Mouse (Mus musculus) midbrain, embryonic 16.5 days (tissue): ENCODE results near the gene Zdhhc17. TPM values are rescaled to one million over a fixed set of nuclear protein-coding genes. Genes with fewer than 3 reads are reported as not detected.
A peak's percentile ranks its signal among the peaks of the same experiment; 100 is the strongest.

Source experiments
- ATAC-seq: fragments of 200-750 bp; cut with Nextera tagmentation; 2 replicates; pipeline ENCODE4 v1.8.0; 2017; ENCODE audit warnings: moderate TSS enrichment
- H3K27ac ChIP-seq: fragments of 300-500 bp; sonication (generic); 2 replicates; pipeline ENCODE4 v1.5.1; 2014; ENCODE audit warnings: mild to moderate bottlenecking, low read length, mixed read lengths
- H3K27me3 ChIP-seq: fragments of 300-500 bp; sonication (generic); 2 replicates; pipeline ENCODE4 v1.6.1; 2014; ENCODE audit warnings: low read depth, low read length, mixed read lengths; ENCODE audit not compliant: control insufficient read depth, insufficient read depth
- H3K36me3 ChIP-seq: fragments of 300-500 bp; sonication (generic); 2 replicates; pipeline ENCODE4 v1.6.1; 2014; ENCODE audit warnings: mild to moderate bottlenecking, low read length, moderate library complexity, mixed read lengths; ENCODE audit not compliant: control insufficient read depth, insufficient read depth
- H3K4me1 ChIP-seq: fragments of 300-500 bp; sonication (generic); 2 replicates; pipeline ENCODE4 v1.6.1; 2014; ENCODE audit warnings: mild to moderate bottlenecking, low read length, mixed read lengths; ENCODE audit not compliant: control insufficient read depth, insufficient read depth
- H3K4me2 ChIP-seq: fragments of 300-500 bp; sonication (generic); 2 replicates; pipeline ENCODE4 v1.6.1; 2014; ENCODE audit warnings: mild to moderate bottlenecking, low read length, mixed read lengths
- H3K4me3 ChIP-seq: fragments of 300-500 bp; sonication (generic); 2 replicates; pipeline ENCODE4 v1.5.1; 2014; ENCODE audit warnings: low read depth, mild to moderate bottlenecking, low read length, moderate library complexity, mixed read lengths
- H3K9ac ChIP-seq: fragments of 300-500 bp; sonication (generic); 2 replicates; pipeline ENCODE4 v1.6.1; 2014; ENCODE audit warnings: low read depth, low read length, mixed read lengths
- H3K9me3 ChIP-seq: fragments of 300-500 bp; sonication (generic); replicated peaks from 2 replicates; pipeline ENCODE4 v1.6.1; 2014; ENCODE audit warnings: mild to moderate bottlenecking, low read length, mixed read lengths; ENCODE audit not compliant: control insufficient read depth, poor library complexity, severe bottlenecking
- WGBS: fragments of 180-500 bp; shearing (Covaris S2); extraction: QIAGEN DNeasy Blood & Tissue Kit; methylation state at CpG from one replicate; pipeline ENCODE4 v1.1.7; 2014; 5-methylcytosine and 5-hydroxymethylcytosine counted together
- polyA plus RNA-seq: library from polyadenylated mRNA; unstranded; fragments of >200 nt; fragmentation: Nextera tagmentation; extraction: Ambion mirVana; gene quantifications from 2 replicates; pipeline ENCODE4 v1.2.1, GENCODE M21; 2015

The Zdhhc17 gene
- polyA plus RNA-seq, 1 experiment from 2014 or later, result 63.9 TPM

DNA sequence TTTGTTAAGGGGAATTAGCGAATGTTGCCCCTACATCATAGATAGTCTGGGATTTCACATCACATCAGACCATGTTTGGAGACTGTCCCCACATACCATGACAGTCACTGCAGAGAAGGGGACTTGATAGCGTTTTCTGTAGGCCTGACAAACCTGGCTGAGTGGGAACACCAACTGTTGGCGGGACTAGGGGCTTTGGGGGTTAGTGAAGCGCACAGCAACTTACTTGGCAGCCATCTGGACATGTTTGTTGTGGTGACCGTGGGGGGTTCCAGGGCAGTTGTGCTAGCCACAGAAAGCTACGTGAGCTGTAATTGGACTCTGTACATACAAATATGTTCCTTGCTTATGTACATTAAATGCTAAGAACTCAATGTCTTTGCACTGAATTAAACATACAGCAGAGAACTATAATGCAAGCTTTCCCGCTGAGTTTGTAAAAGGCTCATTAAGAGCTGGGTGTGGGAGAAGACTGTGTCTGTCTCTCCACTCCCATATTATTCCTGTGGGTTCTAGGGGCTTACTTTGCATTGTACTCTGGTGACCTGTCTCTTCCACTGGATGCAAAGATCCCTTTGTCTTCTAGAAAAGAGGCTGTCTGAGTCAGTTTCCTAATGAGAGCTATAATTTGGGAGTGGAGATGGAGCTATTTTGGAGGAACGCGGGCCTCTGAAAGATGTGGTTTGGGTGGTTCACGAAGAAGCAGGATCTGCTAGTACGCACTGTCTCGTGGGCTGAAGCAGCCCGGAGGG is 78.6 kb downstream of the Zdhhc17 start:
- Histone ChIP-seq H3K4me1 (peaks cover 6% of the 10 kb centered on the region), H3K9me3 (no peaks in the 10 kb centered on the region)
- peak; percentile 42; the same call in 1 of the 2 replicates for ATAC-seq

DNA sequence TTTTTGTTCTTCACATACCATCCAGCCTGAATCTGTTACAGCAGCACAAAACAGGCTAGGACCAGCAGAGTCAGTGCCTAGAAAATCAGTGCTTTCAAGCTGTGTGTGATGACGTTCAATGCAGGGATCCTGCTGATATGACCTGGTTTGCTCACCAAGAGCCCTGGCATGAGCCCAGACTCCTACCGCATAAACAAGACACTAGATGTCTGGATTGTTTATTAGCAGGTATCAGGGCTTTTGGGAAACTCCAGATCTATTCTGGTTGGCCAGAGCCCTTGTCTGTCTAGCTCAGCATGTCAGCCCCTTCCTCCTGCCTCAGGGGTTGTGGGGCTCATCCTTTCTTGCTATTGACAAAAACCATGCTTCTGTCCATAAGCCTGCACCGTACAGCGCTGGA is 80.2 kb downstream of the Zdhhc17 start:
- Histone ChIP-seq H3K4me1 (peaks cover 6% of the 10 kb centered on the region), H3K9me3 (no peaks in the 10 kb centered on the region), H3K27ac (no peak overlapping the region), H3K27me3 (no peaks in the 10 kb centered on the region), H3K4me3 (no peak overlapping the region), H3K9ac (no peak overlapping the region), H3K36me3 (no peaks in the 10 kb centered on the region), H3K4me2 (no peak overlapping the region)
- 37% methylated on average over 4 of the region's 4 CpGs for WGBS
- 0 out of 2 replicates have a peak, but pooled peaks have one; percentile 22 for ATAC-seq

More for the DNA sequence above, 78.6 kb downstream of the Zdhhc17 start:
- 35% methylated on average over 13 of the region's 13 CpGs for WGBS
- Histone ChIP-seq H3K4me3 (peak overlapping the region; percentile 7; the same call in 1 of the 2 replicates), H3K36me3 (no peaks in the 10 kb centered on the region), H3K27ac (peak overlapping the region; percentile 40; the same call in 1 of the 2 replicates), H3K4me2 (peak overlapping the region; percentile 46), H3K27me3 (no peaks in the 10 kb centered on the region), H3K9ac (no peak overlapping the region; the same call in 1 of the 2 replicates)

DNA sequence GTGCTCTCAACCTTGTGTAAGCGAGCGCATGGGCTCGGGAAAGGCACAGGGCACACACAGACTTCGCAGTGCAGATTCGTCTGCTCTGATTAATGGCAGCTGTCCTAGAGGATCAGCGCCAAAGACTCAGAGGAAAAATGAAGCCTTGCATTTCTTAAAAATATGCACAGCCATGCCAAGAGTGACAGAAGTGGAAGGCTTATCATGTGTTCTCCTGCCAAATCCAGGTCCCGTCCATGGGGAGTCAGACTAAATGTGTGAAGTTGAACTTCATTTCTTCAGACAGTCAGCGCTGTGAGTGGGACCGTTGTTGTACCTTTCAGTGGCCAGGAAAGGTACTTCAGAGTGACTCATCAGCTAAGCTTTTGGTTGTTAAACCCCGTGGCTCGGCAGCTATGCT is 82.4 kb downstream of the Zdhhc17 start:
- Histone ChIP-seq H3K9ac (no peak overlapping the region), H3K27ac (no peak overlapping the region)

DNA sequence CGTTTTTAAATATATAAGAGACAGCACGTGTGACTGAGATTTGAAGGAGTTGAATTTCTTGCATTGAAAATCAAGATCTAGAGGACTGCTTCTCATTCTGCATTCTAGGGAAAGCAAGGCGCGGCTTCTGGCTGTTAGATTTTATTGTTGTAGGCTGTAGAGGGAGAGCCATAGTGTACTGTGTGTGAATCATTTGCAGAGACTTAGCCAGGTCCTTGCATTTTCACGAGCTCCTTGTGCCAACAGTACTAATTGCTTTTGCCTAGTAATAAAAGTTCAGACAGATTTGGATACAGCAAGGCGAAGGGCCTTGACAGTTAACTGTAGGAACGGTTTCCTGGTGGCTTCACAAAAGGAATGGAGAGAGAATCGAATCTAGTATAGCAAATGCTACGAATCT is 87.3 kb downstream of the Zdhhc17 start:
- 81% methylated on average over 9 of the region's 9 CpGs for WGBS
- H3K4me3 ChIP-seq, result no peak overlapping the region

More for the DNA sequence above, 82.4 kb downstream of the Zdhhc17 start:
- Histone ChIP-seq H3K9me3 (no peaks in the 10 kb centered on the region), H3K36me3 (no peaks in the 10 kb centered on the region), H3K27me3 (no peaks in the 10 kb centered on the region), H3K4me3 (no peak overlapping the region), H3K4me2 (no peak overlapping the region), H3K4me1 (peaks cover 6% of the 10 kb centered on the region)
- ATAC-seq, result no peak
- WGBS, result 77% methylated on average over 11 of the region's 11 CpGs

DNA sequence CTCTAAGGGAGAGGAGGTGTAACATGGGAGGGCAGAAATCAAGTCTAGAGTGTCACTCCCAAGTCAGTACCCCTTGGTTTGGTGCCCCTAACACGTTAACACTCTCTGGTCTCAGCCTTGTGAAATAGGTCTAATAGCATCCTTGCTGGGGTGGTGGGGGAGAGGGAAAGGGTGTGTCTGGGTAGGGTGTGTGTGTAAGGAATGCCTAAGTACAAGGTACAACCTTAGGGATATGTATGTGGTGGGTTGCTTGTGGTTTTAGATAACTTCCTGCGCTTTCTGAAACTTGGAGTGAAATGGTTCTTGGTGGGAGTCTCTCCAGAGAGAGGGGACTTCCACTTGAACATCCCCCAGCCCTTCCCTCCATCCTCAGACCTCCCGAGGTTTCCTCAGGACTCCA is 88.0 kb downstream of the Zdhhc17 start:
- Histone ChIP-seq H3K4me1 (peaks cover 15% of the 10 kb centered on the region), H3K27me3 (no peaks in the 10 kb centered on the region), H3K36me3 (no peaks in the 10 kb centered on the region), H3K9me3 (no peaks in the 10 kb centered on the region), H3K4me2 (peak overlapping the region; percentile 14; the same call in 1 of the 2 replicates), H3K4me3 (no peak overlapping the region), H3K27ac (no peak overlapping the region), H3K9ac (no peak overlapping the region)
- 79% methylated on average over 3 of the region's 3 CpGs for WGBS
- no peak for ATAC-seq

More for the DNA sequence above, 87.3 kb downstream of the Zdhhc17 start:
- no peaks in the 10 kb centered on the region for H3K9me3 ChIP-seq
- H3K9ac ChIP-seq, result no peak overlapping the region
- no peaks in the 10 kb centered on the region for H3K36me3 ChIP-seq
- ATAC-seq, result no peak
- H3K27me3 ChIP-seq, result no peaks in the 10 kb centered on the region
- peaks cover 15% of the 10 kb centered on the region for H3K4me1 ChIP-seq
- H3K4me2 ChIP-seq, result no peak overlapping the region
- no peak overlapping the region for H3K27ac ChIP-seq

DNA sequence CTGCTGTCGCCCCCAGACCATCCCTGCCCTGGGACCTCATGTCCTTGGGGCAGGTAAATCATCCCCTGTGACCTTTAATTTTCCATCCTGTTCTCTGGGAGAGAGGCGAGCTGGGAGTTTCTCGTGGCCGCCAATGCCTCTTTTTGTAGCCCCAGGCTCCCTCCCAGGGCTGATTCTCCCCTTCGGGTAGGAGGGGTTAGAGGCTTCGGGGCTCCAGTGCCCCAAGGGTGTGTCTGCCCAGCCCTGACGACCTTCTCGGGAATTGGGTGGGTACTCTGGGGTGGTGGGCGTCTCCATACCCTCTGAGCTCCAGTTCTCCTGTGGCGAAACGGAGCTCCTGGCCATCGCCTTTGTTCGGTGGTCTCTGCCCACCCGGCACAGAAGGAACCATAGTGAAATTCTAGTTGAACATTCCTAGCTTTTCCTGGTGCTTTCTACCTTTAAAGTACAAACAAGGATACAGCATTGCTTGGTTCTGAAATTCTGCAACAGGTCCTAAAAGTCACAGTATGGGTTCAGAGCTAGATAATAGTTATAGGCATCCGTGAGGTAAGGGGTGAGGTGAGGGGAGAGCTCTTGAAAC is 89.5 kb downstream of the Zdhhc17 start:
- Histone ChIP-seq H3K4me3 (peak overlapping the region; percentile 53), H3K9ac (peak overlapping the region; percentile 88), H3K4me1 (peaks cover 15% of the 10 kb centered on the region), H3K9me3 (no peaks in the 10 kb centered on the region), H3K36me3 (no peaks in the 10 kb centered on the region), H3K27me3 (no peaks in the 10 kb centered on the region), H3K27ac (peak overlapping the region; percentile 79), H3K4me2 (peak overlapping the region; percentile 66)
- WGBS, result 2% methylated on average over 15 of the region's 15 CpGs
- ATAC-seq, result peak; percentile 69

DNA sequence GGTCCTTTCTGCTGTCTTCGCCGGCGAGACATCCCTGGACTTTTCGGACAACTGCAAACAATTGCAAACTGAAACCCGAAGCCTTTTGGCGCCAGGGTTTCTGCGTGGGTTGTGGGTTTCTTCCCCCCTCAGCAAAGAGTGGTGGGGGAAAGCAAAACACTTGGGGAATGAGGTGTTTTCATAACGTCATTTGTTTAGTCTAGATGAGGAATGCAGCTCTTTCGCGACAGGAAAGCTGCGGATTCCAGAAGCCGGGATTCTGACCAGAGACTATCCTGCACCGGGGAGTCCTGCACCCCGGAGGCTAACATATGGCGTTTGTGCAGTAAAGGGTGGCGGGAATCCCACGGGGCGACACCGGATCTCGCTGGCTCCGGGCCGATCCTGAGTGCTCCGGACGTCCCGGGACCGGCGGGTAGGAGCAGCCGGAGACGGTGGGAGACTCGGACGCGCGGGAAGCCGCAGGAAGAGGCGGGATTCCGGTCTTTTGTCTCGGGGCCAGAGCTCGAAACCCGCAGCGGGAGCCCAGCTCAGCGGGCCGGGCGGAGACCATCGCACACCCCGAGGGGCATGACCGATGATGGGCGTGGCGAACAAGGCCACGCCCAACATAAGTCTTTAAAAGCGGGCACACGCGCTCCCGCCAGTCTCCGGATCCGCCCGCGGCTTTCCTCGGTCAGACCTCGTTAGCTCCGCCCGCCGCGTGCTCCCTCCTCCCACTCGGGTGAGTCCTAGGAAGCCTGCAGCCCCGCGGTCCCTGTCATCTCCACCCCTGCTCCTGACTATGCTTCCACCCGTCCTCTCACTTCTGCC is 90.2 kb downstream of the Zdhhc17 start, which contains the start of gene Csrp2:
Csrp2 (plus strand) TSS at position 259 of the 813 bp plus-strand sequence.
- peak within 1 kb of the TSS; percentile 66 for H3K4me2 ChIP-seq

DNA sequence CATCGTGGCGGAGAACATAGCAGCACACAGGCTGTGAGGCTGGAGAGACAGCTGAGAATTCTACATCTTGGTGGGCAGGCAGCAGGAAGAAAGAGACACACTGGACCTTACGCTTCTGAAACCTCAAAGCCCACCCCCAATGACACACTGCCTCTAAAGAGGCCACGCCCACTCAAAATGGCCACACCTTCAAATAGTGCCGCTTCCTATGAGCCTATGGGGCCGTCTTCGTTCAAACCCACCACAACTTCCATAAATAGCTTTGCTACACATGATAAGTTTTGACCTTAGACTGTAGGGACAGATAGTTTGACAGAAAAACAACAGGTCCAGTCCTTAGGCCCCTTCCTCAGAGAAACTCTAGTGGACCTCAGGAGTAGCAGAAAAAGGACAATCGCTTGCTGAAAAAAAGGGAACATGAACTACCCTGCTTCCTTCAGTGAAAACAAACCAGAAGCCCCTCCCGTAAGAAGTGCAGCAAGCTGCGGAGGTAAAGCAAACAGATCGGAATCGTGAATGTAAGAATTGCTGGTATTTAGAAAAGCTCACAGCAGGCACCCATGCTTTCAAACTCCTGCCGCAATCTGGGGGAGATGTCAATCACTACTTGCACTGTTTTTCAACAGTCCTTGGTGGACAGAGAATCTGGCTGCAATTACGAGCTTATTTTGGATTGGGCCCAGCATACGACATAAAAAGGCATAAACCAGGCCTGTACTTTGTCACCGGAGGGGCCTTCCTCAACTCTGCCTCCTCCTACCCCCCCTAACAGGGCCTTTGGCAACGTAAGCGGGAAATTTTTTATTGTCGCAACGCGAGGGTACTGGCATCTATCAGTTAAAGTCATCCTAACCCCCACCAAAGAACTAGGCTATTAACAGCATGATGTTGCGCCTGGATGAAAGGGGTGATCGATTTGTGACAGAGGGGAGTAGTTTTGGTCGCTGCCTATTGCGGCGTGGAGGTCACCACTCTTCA is 91.2 kb downstream of the Zdhhc17 start:
- peak overlapping the region; percentile 88 for H3K9ac ChIP-seq
- H3K4me2 ChIP-seq, result peak overlapping the region; percentile 66
- H3K27me3 ChIP-seq, result no peaks in the 10 kb centered on the region
- peak overlapping the region; percentile 79 for H3K27ac ChIP-seq
- WGBS, result 17% methylated on average over 26 of the region's 26 CpGs
- no peaks in the 10 kb centered on the region for H3K36me3 ChIP-seq
- H3K9me3 ChIP-seq, result no peaks in the 10 kb centered on the region
- peaks cover 15% of the 10 kb centered on the region for H3K4me1 ChIP-seq
- peak; percentile 18; the same call in 1 of the 2 replicates for ATAC-seq
- H3K4me3 ChIP-seq, result peak overlapping the region; percentile 53

More for the DNA sequence above, 90.2 kb downstream of the Zdhhc17 start, which contains the start of gene Csrp2:
- Histone ChIP-seq H3K4me3 (peak within 1 kb of the TSS; percentile 53), H3K27me3 (no peaks in the 10 kb centered on the region), H3K4me1 (peaks cover 15% of the 10 kb centered on the region), H3K9ac (peak within 1 kb of the TSS; percentile 88), H3K27ac (peak within 1 kb of the TSS; percentile 79), H3K9me3 (no peaks in the 10 kb centered on the region), H3K36me3 (no peaks in the 10 kb centered on the region)
- ATAC-seq, result peak; percentile 92
- under 1% methylated on average over 64 of the region's 67 CpGs for whole genome bisulfite sequencing
